Mouse (Mus musculus): Measurements from ENCODE around the gene Map3k13. TPM values are rescaled to one million over a fixed set of nuclear protein-coding genes. Genes with fewer than 3 reads are reported as not detected.

The Map3k13 gene
- polyA plus RNA-seq, 1 experiment from 2014 or later = 2.2 TPM

- no peaks in the 10 kb centered on the region for H3K36me3 ChIP-seq (ENCODE audit: control insufficient read depth, insufficient read depth, low read length)
- H3K4me1 ChIP-seq (ENCODE audit: control insufficient read depth, insufficient read depth, low read length) = peaks cover 3% of the 10 kb centered on the region; the same call in 1 of the 2 replicates
- H3K9me3 ChIP-seq (ENCODE audit: control insufficient read depth, low read length) = no peaks in the 10 kb centered on the region
- H3K27me3 ChIP-seq (replicated peaks; ENCODE audit: control insufficient read depth, insufficient read depth, low read length) = no peaks in the 10 kb centered on the region
- 31% methylated on average over 8 of the region's 8 CpGs for WGBS
- no peak overlapping the region for H3K4me2 ChIP-seq (ENCODE audit: low read depth, low read length)
- no peak overlapping the region for H3K4me3 ChIP-seq (ENCODE audit: low read length)
- peak; percentile 86 for ATAC-seq
- H3K27ac ChIP-seq (ENCODE audit: low read length) = no peak overlapping the region
- H3K9ac ChIP-seq (ENCODE audit: low read depth, low read length) = no peak overlapping the region
Observed at GRCm38 (mm10) chr16:21818629-21819028, 24.5 kb downstream of the Map3k13 start.

GRCm38 (mm10) chr16:21825612-21826031, 31.5 kb downstream of the Map3k13 start:
- H3K9me3 ChIP-seq (ENCODE audit: control insufficient read depth, low read length) = no peaks in the 10 kb centered on the region
- no peak overlapping the region for H3K4me3 ChIP-seq (ENCODE audit: low read length)
- H3K36me3 ChIP-seq (ENCODE audit: control insufficient read depth, insufficient read depth, low read length) = no peaks in the 10 kb centered on the region
- no peaks in the 10 kb centered on the region for H3K27me3 ChIP-seq (replicated peaks; ENCODE audit: control insufficient read depth, insufficient read depth, low read length)
- peak overlapping the region; percentile 65 for H3K27ac ChIP-seq (ENCODE audit: low read length)
- peak; percentile 89 for ATAC-seq
- no peak overlapping the region for H3K9ac ChIP-seq (ENCODE audit: low read depth, low read length)
- H3K4me2 ChIP-seq (ENCODE audit: low read depth, low read length) = no peak overlapping the region
- WGBS = 51% methylated on average over 9 of the region's 9 CpGs
- H3K4me1 ChIP-seq (ENCODE audit: control insufficient read depth, insufficient read depth, low read length) = peaks cover 7% of the 10 kb centered on the region; the same call in 1 of the 2 replicates

- Histone ChIP-seq H3K9ac (ENCODE audit: low read depth, low read length) (no peak overlapping the region), H3K4me2 (ENCODE audit: low read depth, low read length) (peak overlapping the region; percentile 23), H3K9me3 (ENCODE audit: control insufficient read depth, low read length) (no peaks in the 10 kb centered on the region), H3K4me1 (ENCODE audit: control insufficient read depth, insufficient read depth, low read length) (peaks cover 10% of the 10 kb centered on the region; the same call in 1 of the 2 replicates), H3K27ac (ENCODE audit: low read length) (peak overlapping the region; percentile 44), H3K36me3 (ENCODE audit: control insufficient read depth, insufficient read depth, low read length) (no peaks in the 10 kb centered on the region), H3K27me3 (replicated peaks; ENCODE audit: control insufficient read depth, insufficient read depth, low read length) (no peaks in the 10 kb centered on the region), H3K4me3 (ENCODE audit: low read length) (peak overlapping the region; percentile 38)
- 40% methylated on average over 4 of the region's 4 CpGs for WGBS
- ATAC-seq = no peak
Observed at GRCm38 (mm10) chr16:21827153-21827552, 33.0 kb downstream of the Map3k13 start.

GRCm38 (mm10) chr16:21827581-21827980, 33.4 kb downstream of the Map3k13 start:
- Histone ChIP-seq H3K27me3 (replicated peaks; ENCODE audit: control insufficient read depth, insufficient read depth, low read length) (no peaks in the 10 kb centered on the region), H3K36me3 (ENCODE audit: control insufficient read depth, insufficient read depth, low read length) (no peaks in the 10 kb centered on the region), H3K4me2 (ENCODE audit: low read depth, low read length) (peak overlapping the region; percentile 23; the same call in 1 of the 2 replicates), H3K9me3 (ENCODE audit: control insufficient read depth, low read length) (no peaks in the 10 kb centered on the region), H3K4me1 (ENCODE audit: control insufficient read depth, insufficient read depth, low read length) (peaks cover 10% of the 10 kb centered on the region; the same call in 1 of the 2 replicates), H3K9ac (ENCODE audit: low read depth, low read length) (no peak overlapping the region), H3K4me3 (ENCODE audit: low read length) (no peak overlapping the region), H3K27ac (ENCODE audit: low read length) (peak overlapping the region; percentile 44)
- 70% methylated on average over 4 of the region's 4 CpGs for WGBS
- ATAC-seq = no peak

GRCm38 (mm10) chr16:21829711-21830110, 35.6 kb downstream of the Map3k13 start:
- Histone ChIP-seq H3K27me3 (replicated peaks; ENCODE audit: control insufficient read depth, insufficient read depth, low read length) (no peaks in the 10 kb centered on the region), H3K9me3 (ENCODE audit: control insufficient read depth, low read length) (no peaks in the 10 kb centered on the region), H3K4me1 (ENCODE audit: control insufficient read depth, insufficient read depth, low read length) (peaks cover 10% of the 10 kb centered on the region; the same call in 1 of the 2 replicates), H3K4me3 (ENCODE audit: low read length) (no peak overlapping the region), H3K36me3 (ENCODE audit: control insufficient read depth, insufficient read depth, low read length) (no peaks in the 10 kb centered on the region), H3K4me2 (ENCODE audit: low read depth, low read length) (no peak overlapping the region), H3K9ac (ENCODE audit: low read depth, low read length) (no peak overlapping the region), H3K27ac (ENCODE audit: low read length) (no peak overlapping the region)
- no peak for ATAC-seq
- WGBS = 26% methylated on average over 5 of the region's 5 CpGs

- Histone ChIP-seq H3K27ac (ENCODE audit: low read length) (no peak overlapping the region), H3K9ac (ENCODE audit: low read depth, low read length) (no peak overlapping the region), H3K4me1 (ENCODE audit: control insufficient read depth, insufficient read depth, low read length) (peaks cover 10% of the 10 kb centered on the region; the same call in 1 of the 2 replicates), H3K4me2 (ENCODE audit: low read depth, low read length) (no peak overlapping the region), H3K4me3 (ENCODE audit: low read length) (no peak overlapping the region), H3K9me3 (ENCODE audit: control insufficient read depth, low read length) (no peaks in the 10 kb centered on the region), H3K27me3 (replicated peaks; ENCODE audit: control insufficient read depth, insufficient read depth, low read length) (no peaks in the 10 kb centered on the region), H3K36me3 (ENCODE audit: control insufficient read depth, insufficient read depth, low read length) (no peaks in the 10 kb centered on the region)
- ATAC-seq = no peak
- 47% methylated on average over 6 of the region's 6 CpGs for WGBS
Observed at GRCm38 (mm10) chr16:21830784-21831183, 36.6 kb downstream of the Map3k13 start.

- 52% methylated on average over 5 of the region's 5 CpGs for WGBS
- peak; percentile 77 for ATAC-seq
- Histone ChIP-seq H3K36me3 (ENCODE audit: control insufficient read depth, insufficient read depth, low read length) (no peaks in the 10 kb centered on the region), H3K27me3 (replicated peaks; ENCODE audit: control insufficient read depth, insufficient read depth, low read length) (no peaks in the 10 kb centered on the region), H3K4me2 (ENCODE audit: low read depth, low read length) (no peak overlapping the region), H3K4me3 (ENCODE audit: low read length) (no peak overlapping the region), H3K9me3 (ENCODE audit: control insufficient read depth, low read length) (no peaks in the 10 kb centered on the region), H3K4me1 (ENCODE audit: control insufficient read depth, insufficient read depth, low read length) (peaks cover 10% of the 10 kb centered on the region; the same call in 1 of the 2 replicates), H3K27ac (ENCODE audit: low read length) (peak overlapping the region; percentile 61), H3K9ac (ENCODE audit: low read depth, low read length) (no peak overlapping the region)
Observed at GRCm38 (mm10) chr16:21831764-21832163, 37.6 kb downstream of the Map3k13 start.

- 73% methylated on average over 1 of the region's 1 CpGs for WGBS
- Histone ChIP-seq H3K4me2 (ENCODE audit: low read depth, low read length) (no peak overlapping the region), H3K4me3 (ENCODE audit: low read length) (no peak overlapping the region), H3K36me3 (ENCODE audit: control insufficient read depth, insufficient read depth, low read length) (no peaks in the 10 kb centered on the region), H3K27ac (ENCODE audit: low read length) (no peak overlapping the region), H3K27me3 (replicated peaks; ENCODE audit: control insufficient read depth, insufficient read depth, low read length) (no peaks in the 10 kb centered on the region), H3K4me1 (ENCODE audit: control insufficient read depth, insufficient read depth, low read length) (peaks cover 5% of the 10 kb centered on the region; the same call in 1 of the 2 replicates), H3K9ac (ENCODE audit: low read depth, low read length) (no peak overlapping the region), H3K9me3 (ENCODE audit: control insufficient read depth, low read length) (no peaks in the 10 kb centered on the region)
- ATAC-seq = no peak
Observed at GRCm38 (mm10) chr16:21833469-21833868, 39.3 kb downstream of the Map3k13 start.

GRCm38 (mm10) chr16:21833970-21834369, 39.8 kb downstream of the Map3k13 start:
- Histone ChIP-seq H3K36me3 (ENCODE audit: control insufficient read depth, insufficient read depth, low read length) (no peaks in the 10 kb centered on the region), H3K27ac (ENCODE audit: low read length) (no peak overlapping the region), H3K27me3 (replicated peaks; ENCODE audit: control insufficient read depth, insufficient read depth, low read length) (no peaks in the 10 kb centered on the region), H3K9ac (ENCODE audit: low read depth, low read length) (no peak overlapping the region), H3K4me3 (ENCODE audit: low read length) (no peak overlapping the region), H3K4me1 (ENCODE audit: control insufficient read depth, insufficient read depth, low read length) (peaks cover 5% of the 10 kb centered on the region; the same call in 1 of the 2 replicates), H3K4me2 (ENCODE audit: low read depth, low read length) (no peak overlapping the region), H3K9me3 (ENCODE audit: control insufficient read depth, low read length) (no peaks in the 10 kb centered on the region)
- ATAC-seq = no peak
- 82% methylated on average over 10 of the region's 10 CpGs for WGBS

All from intestine, embryonic 16.5 days (tissue).